Mouse (Mus musculus): ENCODE results near the gene Inafm1.
"Not testable (repeated sequence)": the region's sequence is repeated elsewhere in the genome, so short reads cannot be mapped to it uniquely, and the experiment has no call there.

Gene Inafm1

GRCm38 (mm10) chr7:16261097-16261496 is 12.3 kb downstream of the Inafm1 start:
- no peak for DNase-seq

DNA sequence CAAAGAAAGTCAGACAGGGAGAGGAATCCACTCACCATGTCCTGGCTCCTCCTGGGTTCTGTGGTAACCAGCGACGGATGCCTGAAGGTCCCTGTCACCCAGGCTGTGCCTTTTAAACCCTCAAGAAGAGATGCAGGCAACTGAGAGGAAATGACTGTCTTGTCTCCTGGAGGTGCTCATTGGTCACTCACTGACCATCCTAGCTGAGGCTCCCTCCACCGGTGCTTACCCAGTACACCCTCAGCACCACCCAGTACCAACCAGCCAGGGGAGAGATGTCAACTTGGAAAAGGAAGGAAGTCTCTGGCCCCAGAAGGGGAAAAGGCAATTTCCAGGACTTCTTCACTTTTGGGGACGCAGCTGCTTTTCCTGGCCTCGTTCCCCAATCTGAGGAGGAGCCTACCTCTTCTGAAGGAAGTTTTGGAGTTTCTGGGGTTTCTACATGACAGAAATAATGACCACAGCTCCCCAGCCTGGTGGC is 14.3 kb downstream of the Inafm1 start, which contains the start of gene C5ar1:
Gene C5ar1, minus strand, starts transcription at position 431 of the 481 bp plus-strand sequence.
- no peak for DNase-seq

DNA sequence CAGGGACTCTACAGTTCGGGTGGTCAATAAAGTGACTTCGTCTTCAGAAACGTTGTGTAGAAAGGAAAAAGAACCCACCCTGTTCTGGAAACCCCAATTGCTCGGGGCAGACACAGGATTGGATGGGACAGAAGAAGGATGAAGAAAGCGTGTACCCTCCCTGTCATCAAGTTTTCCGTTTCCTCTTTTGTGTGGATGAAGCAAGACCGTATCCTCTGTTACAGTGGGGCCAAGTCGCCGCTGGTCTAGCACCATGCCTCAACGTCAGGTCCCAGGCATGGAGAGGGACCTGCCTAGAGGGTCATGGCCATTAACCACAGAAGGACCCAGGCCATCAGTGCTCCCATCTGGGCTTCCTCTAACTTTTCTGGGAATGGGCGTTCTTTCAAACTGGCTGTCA is 15.6 kb downstream of the Inafm1 start:
- no peak for DNase-seq

GRCm38 (mm10) chr7:16255963-16256362 is 17.5 kb downstream of the Inafm1 start:
- not testable (repeated sequence) for DNase-seq

- no peak for DNase-seq
Measured at GRCm38 (mm10) chr7:16254195-16254594, 19.2 kb downstream of the Inafm1 start.

DNA sequence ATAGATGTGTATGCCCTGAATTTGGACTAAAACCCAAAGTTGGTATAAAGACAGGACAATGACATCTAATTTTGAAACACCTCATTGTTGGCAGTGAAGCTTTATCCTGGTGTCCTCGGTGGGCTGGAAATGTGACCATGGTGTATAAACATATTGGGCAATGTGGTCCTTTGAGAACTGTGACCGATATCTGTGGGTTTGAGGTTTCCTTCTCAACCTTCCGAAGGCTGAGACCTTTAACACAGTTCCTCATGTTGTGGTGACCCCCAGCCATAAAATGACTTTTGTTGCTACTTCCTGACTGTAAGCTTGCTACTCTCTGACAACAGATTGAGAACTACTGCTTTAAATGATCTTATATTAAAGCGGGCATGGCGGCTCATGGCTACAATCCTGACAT is 22.7 kb downstream of the Inafm1 start:
- no peak for DNase-seq

DNA sequence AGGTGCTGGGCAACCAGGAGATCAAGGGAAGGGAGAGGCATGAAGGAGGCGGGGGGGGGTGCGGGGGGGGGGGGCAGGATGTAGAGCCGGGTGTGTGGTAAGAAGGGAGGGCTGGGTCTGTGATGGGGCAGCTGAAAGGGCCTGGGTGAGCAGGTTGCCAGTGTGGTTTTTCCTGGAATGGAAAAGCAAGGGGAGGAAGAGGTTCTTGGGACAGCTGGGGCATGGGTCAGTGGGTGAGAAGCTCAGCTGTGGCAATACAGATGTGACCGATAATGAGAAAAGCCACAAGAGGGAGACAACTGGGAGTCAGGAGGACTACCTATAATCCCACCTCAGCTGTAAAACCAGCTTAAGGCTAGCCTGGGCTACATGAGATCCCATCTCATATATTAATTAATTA is 27.5 kb downstream of the Inafm1 start:
- DNase-seq, result no peak

DNA sequence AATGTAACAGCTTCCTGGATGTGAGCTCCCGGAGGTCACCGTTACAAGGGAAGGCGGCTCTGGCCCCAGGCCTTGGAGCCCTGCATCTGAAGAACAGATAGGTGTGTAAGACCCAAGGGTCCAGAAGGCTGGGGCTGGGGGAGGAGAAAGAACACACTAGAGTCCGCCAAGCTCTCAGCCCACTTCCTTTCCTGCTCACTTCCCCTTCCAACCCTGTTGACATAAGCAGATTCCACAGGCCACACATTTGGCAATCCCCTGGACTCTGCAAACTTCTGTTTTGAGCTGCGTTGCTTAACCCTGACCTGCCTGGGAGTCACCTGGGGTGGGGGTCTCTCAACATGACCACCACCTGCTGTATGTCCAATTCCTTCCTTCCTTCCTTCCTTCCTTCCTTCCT is 29.4 kb downstream of the Inafm1 start, which contains the start of gene C5ar2:
Gene C5ar2, minus strand, starts transcription at position 88 of the 400 bp plus-strand sequence.
- DNase-seq, result no peak

- no peak for DNase-seq
Measured at GRCm38 (mm10) chr7:16242198-16242597, 31.2 kb downstream of the Inafm1 start.

GRCm38 (mm10) chr7:16241787-16242186 is 31.6 kb downstream of the Inafm1 start:
- DNase-seq, result no peak

GRCm38 (mm10) chr7:16240978-16241303 is 32.5 kb downstream of the Inafm1 start:
- DNase-seq, result no peak

- DNase-seq, result no peak
Measured at GRCm38 (mm10) chr7:16240281-16240977, 33.0 kb downstream of the Inafm1 start.

GRCm38 (mm10) chr7:16239554-16239997 is 33.8 kb downstream of the Inafm1 start:
- DNase-seq, result no peak

- peak; percentile 65 to 81 for DNase-seq
Measured at GRCm38 (mm10) chr7:16229869-16230268, 43.5 kb downstream of the Inafm1 start.
